Mouse (Mus musculus) bone marrow, adult 2 months (tissue): ENCODE results near the gene Gcfc2.

Source experiments
- CTCF ChIP-seq: fragments of 200-500 bp; IDR thresholded peaks from 2 replicates; pipeline ENCODE4 v1.5.1; 2011; ENCODE audit warnings: low read length, control low read depth; ENCODE audit not compliant: control insufficient read depth, insufficient read depth
- POLR2A ChIP-seq: fragments of 200-500 bp; IDR thresholded peaks from 2 replicates; pipeline ENCODE4 v1.6.1; 2011; ENCODE audit warnings: low read depth, mild to moderate bottlenecking, control low read depth, low read length, borderline replicate concordance; ENCODE audit not compliant: control insufficient read depth

DNA sequence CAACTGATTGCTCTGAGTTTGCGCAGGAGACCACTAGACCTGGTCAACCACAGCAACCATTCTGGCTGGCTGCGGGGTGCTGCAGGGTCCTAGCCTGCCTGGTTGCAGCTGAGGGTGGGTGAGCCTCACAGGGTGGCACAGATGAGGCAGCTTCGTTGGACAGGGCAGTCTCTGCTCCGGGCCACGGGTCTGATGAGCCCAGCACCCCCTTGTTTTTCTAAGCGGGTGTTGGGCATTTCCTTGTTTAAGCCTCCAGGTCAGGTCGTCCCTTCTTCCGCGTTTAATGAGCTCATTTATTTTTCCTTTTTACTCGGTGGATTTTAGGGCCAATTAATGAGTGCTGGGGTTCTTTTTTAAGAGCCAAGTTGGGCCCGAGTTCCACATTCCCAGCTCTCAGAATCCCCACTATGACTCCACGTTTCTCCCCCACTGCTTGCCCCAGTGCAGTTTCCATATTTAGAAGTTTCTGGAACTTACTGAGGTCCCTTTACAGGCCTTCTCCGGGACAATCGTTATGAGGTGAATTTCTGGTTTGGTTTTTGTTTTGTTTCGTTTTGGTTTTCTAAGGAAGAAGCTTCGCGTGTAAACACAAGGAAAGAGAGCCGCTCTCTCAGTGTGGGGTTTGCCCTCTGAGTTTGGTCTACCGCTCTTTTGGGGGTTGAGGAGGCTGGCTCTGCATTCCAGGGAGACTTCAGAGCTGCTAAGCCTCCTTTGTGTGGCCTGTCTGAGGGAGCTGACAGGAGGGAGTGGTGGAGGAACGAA, 66.8 kb downstream of the Gcfc2 start:
- TF ChIP-seq POLR2A (no peak), CTCF (no peak)
